16 mouse cellular contexts compared by ENCODE assay signal in the genomic region with DNA sequence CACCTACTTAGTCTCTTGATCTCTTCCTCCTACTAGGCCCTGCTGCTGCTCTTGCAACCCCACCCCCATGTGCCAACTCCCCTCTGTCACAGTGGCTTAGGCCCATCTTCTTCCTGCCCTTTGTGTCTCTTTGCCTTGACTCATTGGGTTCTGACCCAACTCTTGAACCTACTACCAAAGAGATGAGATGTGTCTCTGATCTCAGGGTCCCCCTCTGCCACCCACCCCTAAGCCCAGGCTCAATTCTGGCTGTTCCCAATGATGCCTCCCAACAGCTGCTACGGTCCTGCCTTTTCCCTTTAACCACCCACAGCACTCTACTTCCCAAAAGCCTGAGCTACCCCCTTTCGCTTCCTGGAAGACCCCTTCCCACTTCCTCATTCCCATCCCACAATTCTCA. TPM values are rescaled to one million over a fixed set of nuclear protein-coding genes. Genes with fewer than 3 reads are reported as not detected.
DNase-seq lines count a peak whose midpoint lies in the region; ATAC-seq lines count a peak whose summit lies in the region.
"Had no signal": no experiment of that assay in that cellular context is flagged by ENCODE, and none has a peak within 500 bp of the region (broad histone marks: within the 10 kb centered on the region; RNA-seq: fewer than 3 reads in every experiment).

No protein-coding gene starts in this region.

- WGBS in liver, embryonic 13.5 days (ENCODE audit: insufficient replicate concordance), result 68% methylated on average over 2 of the region's 2 CpGs
- 78% methylated on average over 2 of the region's 2 CpGs for WGBS in midbrain, embryonic 14.5 days

- H3K4me1 ChIP-seq in brown adipose tissue, adult 24 weeks (ENCODE audit: control insufficient read depth, insufficient read depth, insufficient read length, low read length), result peaks cover 20% of the 10 kb centered on the region
- H3K4me1 ChIP-seq in liver, embryonic 13.5 days (replicated peaks), result peaks cover 93% of the 10 kb centered on the region
- H3K4me1 ChIP-seq in midbrain, embryonic 14.5 days (ENCODE audit: control insufficient read depth, insufficient read depth, low read length), result peaks cover 14% of the 10 kb centered on the region

- peak; percentile 95 for DNase-seq in heart, adult 11 months
- no peak for DNase-seq in heart, adult 8-10 months (ENCODE audit: low spot score)
- DNase-seq in layer of hippocampus, adult 9-11 months, result peak; percentile 28
- DNase-seq in layer of hippocampus, adult 9-10 months (ENCODE audit: low spot score), result no peak
- DNase-seq in liver, embryonic 13.5 days, result no peak
- DNase-seq in midbrain, embryonic 14.5 days, result no peak
- no peak for DNase-seq in kidney, adult 18-20 months
- DNase-seq: adrenal gland, postnatal 36 days; cerebellum, postnatal 10 days; thymus, postnatal 4 days had no signal

- peak overlapping the region; percentile 61 for H3K27ac ChIP-seq in brown adipose tissue, adult 24 weeks (replicated peaks; ENCODE audit: low read depth, low read length)
- H3K27ac ChIP-seq in liver, embryonic 13.5 days, result peak overlapping the region; percentile 58
- H3K27ac ChIP-seq in midbrain, embryonic 14.5 days (replicated peaks; ENCODE audit: low read depth, low read length), result no peak overlapping the region
- H3K27ac ChIP-seq: limb, embryonic 13.5 days; midbrain, embryonic 13.5 days had no signal

- H3K4me2 ChIP-seq in liver, embryonic 13.5 days, result peak overlapping the region; percentile 25
- no peak overlapping the region for H3K4me2 ChIP-seq in midbrain, embryonic 14.5 days (ENCODE audit: low read length)
- H3K4me2 ChIP-seq: limb, embryonic 13.5 days; midbrain, embryonic 13.5 days had no signal

- H3K4me3 ChIP-seq in brown adipose tissue, adult 24 weeks (ENCODE audit: insufficient read depth, low read depth, low read length), result no peak overlapping the region
- H3K4me3 ChIP-seq in liver, embryonic 13.5 days (replicated peaks), result no peak overlapping the region
- no peak overlapping the region for H3K4me3 ChIP-seq in midbrain, embryonic 14.5 days (replicated peaks; ENCODE audit: low read depth, low read length)
- H3K4me3 ChIP-seq: limb, embryonic 13.5 days; midbrain, embryonic 13.5 days had no signal

- H3K9ac ChIP-seq in liver, embryonic 13.5 days, result peak overlapping the region; percentile 3; the same call in 1 of the 2 replicates
- H3K9ac ChIP-seq in midbrain, embryonic 14.5 days (replicated peaks; ENCODE audit: low read length), result no peak overlapping the region
- H3K9ac ChIP-seq: midbrain, embryonic 13.5 days had no signal

- no peaks in the 10 kb centered on the region for H3K27me3 ChIP-seq in liver, embryonic 13.5 days
- no peaks in the 10 kb centered on the region for H3K27me3 ChIP-seq in midbrain, embryonic 14.5 days (ENCODE audit: control insufficient read depth, insufficient read depth, low read length)
- H3K27me3 ChIP-seq: limb, embryonic 13.5 days; Patski had no signal

- H3K9me3 ChIP-seq in liver, embryonic 13.5 days (replicated peaks), result no peaks in the 10 kb centered on the region
- no peaks in the 10 kb centered on the region for H3K9me3 ChIP-seq in midbrain, embryonic 14.5 days (ENCODE audit: control insufficient read depth, low read length)
- H3K9me3 ChIP-seq: limb, embryonic 13.5 days; midbrain, embryonic 13.5 days had no signal

- ATAC-seq in liver, embryonic 13.5 days (ENCODE audit: low read depth), result no peak
- no peak for ATAC-seq in midbrain, embryonic 14.5 days (ENCODE audit: low FRiP score, low TSS enrichment)
- ATAC-seq: hindbrain, embryonic 16.5 days; midbrain, embryonic 13.5 days; Patski had no signal

- peaks cover 87% of the 10 kb centered on the region for H3K36me3 ChIP-seq in liver, embryonic 13.5 days
- H3K36me3 ChIP-seq in midbrain, embryonic 14.5 days (ENCODE audit: control insufficient read depth, insufficient read depth, low read length), result no peaks in the 10 kb centered on the region
- H3K36me3 ChIP-seq: midbrain, embryonic 13.5 days had no signal

RNA-seq across cellular contexts. Expression of a gene that starts 19.4 kb away (rescaled TPM):
- total RNA-seq in heart, adult 8-10 months (2022), result 10 to 100 TPM; 34.9 to 43.8 (median 37.4) TPM
- polyA plus RNA-seq in brown adipose tissue, adult 24 weeks (2012; ENCODE audit: insufficient read depth, insufficient read length, missing spikeins), result 31.1 and 34.2 TPM in 2 replicates
- 5.3 and 7.3 TPM in 2 replicates for polyA plus RNA-seq in liver, embryonic 13.5 days (2015; fragmentation: Nextera tagmentation; extraction: Ambion mirVana)
- polyA plus RNA-seq in midbrain, embryonic 14.5 days (2014; fragmentation: Nextera tagmentation; extraction: Ambion mirVana), result 15.4 and 17.8 TPM in 2 replicates

RNA-seq across cellular contexts. Expression of a gene that starts 20.5 kb away (rescaled TPM):
- total RNA-seq in heart, adult 8-10 months (2022), result 1 to 10 TPM; 6.3 to 8.1 (median 7.5) TPM
- polyA plus RNA-seq in brown adipose tissue, adult 24 weeks (2012; ENCODE audit: insufficient read depth, insufficient read length, missing spikeins), result 4.8 and 7.5 TPM in 2 replicates
- 196 and 207 TPM in 2 replicates for polyA plus RNA-seq in liver, embryonic 13.5 days (2015; fragmentation: Nextera tagmentation; extraction: Ambion mirVana)
- 13.3 and 19.2 TPM in 2 replicates for polyA plus RNA-seq in midbrain, embryonic 14.5 days (2014; fragmentation: Nextera tagmentation; extraction: Ambion mirVana)

RNA-seq across cellular contexts. Expression of a gene that starts 20.5 kb away (rescaled TPM):
- under 1 TPM in 2 of 4 experiments, not detected in 2; 0.14 to 0.65 TPM for total RNA-seq in heart, adult 8-10 months (2022)
- polyA plus RNA-seq in brown adipose tissue, adult 24 weeks (2012; ENCODE audit: insufficient read depth, insufficient read length, missing spikeins), result not detected in 2 replicates
- polyA plus RNA-seq in liver, embryonic 13.5 days (2015; fragmentation: Nextera tagmentation; extraction: Ambion mirVana), result 0.17 and 0.20 TPM in 2 replicates
- 2.1 and 2.5 TPM in 2 replicates for polyA plus RNA-seq in midbrain, embryonic 14.5 days (2014; fragmentation: Nextera tagmentation; extraction: Ambion mirVana)
- total RNA-seq: granulocyte monocyte progenitor cell, adult 5-6 weeks had no signal
- polyA plus RNA-seq: Patski had no signal

RNA-seq across cellular contexts. Expression of a gene that starts 41.6 kb away (rescaled TPM):
- total RNA-seq in heart, adult 8-10 months (2022), result 1,000 to 10,000 TPM; 2,773 to 3,210 (median 2,950) TPM
- polyA plus RNA-seq in brown adipose tissue, adult 24 weeks (2012; ENCODE audit: insufficient read depth, insufficient read length, missing spikeins), result 4,010 and 5,287 TPM in 2 replicates
- 5,062 and 5,153 TPM in 2 replicates for polyA plus RNA-seq in liver, embryonic 13.5 days (2015; fragmentation: Nextera tagmentation; extraction: Ambion mirVana)
- polyA plus RNA-seq in midbrain, embryonic 14.5 days (2014; fragmentation: Nextera tagmentation; extraction: Ambion mirVana), result 1,308 and 1,477 TPM in 2 replicates

Comparison
In these comparisons a context has a peak if more than half of its experiments do, and no peak if none do; other contexts are left out.
1. DNase-seq: peak in heart, adult 11 months (single experiment) and layer of hippocampus, adult 9-11 months (single experiment); none in heart, adult 8-10 months (single experiment), layer of hippocampus, adult 9-10 months (single experiment), liver, embryonic 13.5 days (single experiment), midbrain, embryonic 14.5 days (single experiment) and kidney, adult 18-20 months (single experiment).